Mouse (Mus musculus): Measurements from ENCODE around the gene Lrrc63. TPM values are rescaled to one million over a fixed set of nuclear protein-coding genes. Genes with fewer than 3 reads are reported as not detected.

Gene Lrrc63
- polyA plus RNA-seq, 1 experiment from 2014 or later = not detected

DNA sequence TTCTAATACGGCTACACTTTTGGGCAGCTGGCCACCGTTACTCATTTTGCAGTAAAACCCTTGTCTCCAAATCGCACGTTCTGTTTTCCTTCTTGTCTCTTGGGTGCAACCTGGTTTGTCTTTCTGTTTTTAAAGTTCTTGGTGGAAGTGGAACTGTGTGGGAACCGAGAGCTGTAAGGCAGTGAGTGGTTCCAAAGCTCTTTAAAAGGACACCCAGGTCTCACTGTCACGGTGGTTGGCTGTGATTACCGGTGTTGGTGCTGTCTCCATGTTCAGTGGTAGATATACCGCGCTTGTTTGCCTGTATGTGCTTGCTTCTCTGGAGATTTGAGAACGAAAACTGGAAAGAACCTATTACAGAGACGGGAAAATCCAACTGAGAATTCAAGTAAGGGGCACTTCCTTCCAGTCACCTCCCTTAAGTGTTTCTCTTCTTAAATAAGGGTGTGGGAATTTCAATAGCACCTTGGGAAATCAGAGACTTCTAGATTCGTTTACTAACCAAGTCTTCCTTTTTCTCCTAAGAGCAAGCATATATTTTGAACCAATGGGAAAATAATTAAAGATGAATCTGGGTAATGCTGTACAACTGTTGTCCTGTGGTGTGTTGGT lies 749 bp upstream of the Lrrc63 start:
- Histone ChIP-seq H3K4me2 (peak overlapping the region; percentile 90), H3K9me3 (replicated peaks; ENCODE audit: control insufficient read depth, low read length) (no peaks in the 10 kb centered on the region), H3K4me1 (ENCODE audit: control insufficient read depth, insufficient read depth, low read length) (no peaks in the 10 kb centered on the region), H3K27ac (ENCODE audit: low read depth, low read length) (no peak overlapping the region; the same call in 1 of the 2 replicates), H3K36me3 (ENCODE audit: control insufficient read depth, insufficient read depth, low read length) (no peaks in the 10 kb centered on the region), H3K9ac (ENCODE audit: low read depth, low read length) (peak overlapping the region; percentile 58; the same call in 1 of the 2 replicates), H3K4me3 (ENCODE audit: low read depth, low read length) (peak overlapping the region; percentile 65), H3K27me3 (ENCODE audit: control insufficient read depth, insufficient read depth, low read length) (no peaks in the 10 kb centered on the region)
- ATAC-seq (replicated peaks; ENCODE audit: insufficient number of reproducible peaks, low FRiP score, low TSS enrichment) = no peak
- 4% methylated on average over 12 of the region's 12 CpGs for WGBS (ENCODE audit: insufficient replicate concordance)

DNA sequence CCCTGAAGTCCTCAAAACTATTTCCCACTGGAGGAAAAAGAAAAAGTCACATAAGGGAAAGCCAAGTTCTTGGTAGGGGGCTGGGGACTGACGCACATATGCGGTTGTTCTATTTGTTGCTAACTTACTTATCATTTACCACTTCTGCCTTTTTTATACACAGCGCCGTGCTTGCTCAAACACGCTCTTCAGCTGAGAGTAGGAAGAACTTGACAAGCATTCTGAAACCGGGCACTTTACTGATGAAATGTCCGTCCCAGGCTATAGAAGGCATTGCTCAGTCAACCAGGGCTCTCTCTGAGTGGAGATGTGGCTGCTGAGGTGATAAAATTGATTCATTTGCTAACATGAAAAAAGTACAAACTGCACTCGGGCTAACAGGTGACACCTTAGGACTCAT lies 9.0 kb downstream of the Lrrc63 start:
- Histone ChIP-seq H3K4me1 (ENCODE audit: control insufficient read depth, insufficient read depth, low read length) (no peaks in the 10 kb centered on the region), H3K4me3 (ENCODE audit: low read depth, low read length) (no peak overlapping the region), H3K27ac (ENCODE audit: low read depth, low read length) (no peak overlapping the region), H3K4me2 (no peak overlapping the region), H3K9ac (ENCODE audit: low read depth, low read length) (no peak overlapping the region), H3K9me3 (replicated peaks; ENCODE audit: control insufficient read depth, low read length) (no peaks in the 10 kb centered on the region), H3K36me3 (ENCODE audit: control insufficient read depth, insufficient read depth, low read length) (no peaks in the 10 kb centered on the region), H3K27me3 (ENCODE audit: control insufficient read depth, insufficient read depth, low read length) (no peaks in the 10 kb centered on the region)
- no peak for ATAC-seq (replicated peaks; ENCODE audit: insufficient number of reproducible peaks, low FRiP score, low TSS enrichment)
- WGBS (ENCODE audit: insufficient replicate concordance) = 77% methylated on average over 8 of the region's 8 CpGs

DNA sequence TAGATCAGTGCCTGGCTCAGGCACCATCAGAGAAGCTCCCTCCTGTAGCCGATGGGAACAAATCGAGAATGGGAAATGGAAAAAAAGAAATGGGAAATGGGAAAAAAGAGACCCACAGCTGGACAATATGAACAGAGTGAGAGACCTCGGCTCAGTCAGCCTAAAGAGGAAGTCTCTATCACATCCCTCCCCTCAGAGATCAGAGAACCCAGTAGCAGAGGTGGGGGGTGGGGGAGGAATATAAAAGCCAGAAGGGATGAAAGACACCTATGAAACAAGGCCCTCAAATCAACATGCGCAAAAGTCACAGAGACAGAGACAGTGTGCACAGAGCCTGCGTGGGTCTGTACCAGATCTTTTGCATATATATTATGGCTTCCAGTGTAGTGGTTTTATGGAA lies 27.7 kb downstream of the Lrrc63 start:
- no peaks in the 10 kb centered on the region for H3K9me3 ChIP-seq (replicated peaks; ENCODE audit: control insufficient read depth, low read length)
- H3K4me3 ChIP-seq (ENCODE audit: low read depth, low read length) = no peak overlapping the region
- H3K9ac ChIP-seq (ENCODE audit: low read depth, low read length) = no peak overlapping the region
- no peak overlapping the region for H3K27ac ChIP-seq (ENCODE audit: low read depth, low read length)
- ATAC-seq (replicated peaks; ENCODE audit: insufficient number of reproducible peaks, low FRiP score, low TSS enrichment) = no peak
- 81% methylated on average over 5 of the region's 5 CpGs for WGBS (ENCODE audit: insufficient replicate concordance)
- no peaks in the 10 kb centered on the region for H3K36me3 ChIP-seq (ENCODE audit: control insufficient read depth, insufficient read depth, low read length)
- H3K4me1 ChIP-seq (ENCODE audit: control insufficient read depth, insufficient read depth, low read length) = no peaks in the 10 kb centered on the region
- H3K4me2 ChIP-seq = no peak overlapping the region
- H3K27me3 ChIP-seq (ENCODE audit: control insufficient read depth, insufficient read depth, low read length) = no peaks in the 10 kb centered on the region

DNA sequence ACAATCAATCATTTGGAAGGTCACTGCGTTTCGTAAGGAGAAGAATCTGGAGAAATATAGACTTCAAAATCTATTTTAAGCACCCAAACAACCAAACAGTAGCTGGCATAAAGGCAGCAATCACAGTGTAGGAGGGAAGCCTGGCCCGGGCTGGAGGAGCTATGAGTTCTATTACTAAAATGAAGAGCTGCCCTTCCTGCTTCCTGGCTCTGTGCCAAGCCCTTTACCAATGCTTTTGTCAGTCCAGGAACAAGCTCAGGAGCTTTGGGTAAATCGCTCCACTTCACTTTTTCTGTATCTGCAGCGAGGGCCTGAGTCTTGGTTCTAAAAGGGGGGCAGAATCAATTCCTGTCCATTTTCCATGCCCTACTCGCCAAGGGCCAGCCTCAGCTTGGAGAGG lies 52.7 kb downstream of the Lrrc63 start:
- H3K9ac ChIP-seq (ENCODE audit: low read depth, low read length) = no peak overlapping the region
- H3K27me3 ChIP-seq (ENCODE audit: control insufficient read depth, insufficient read depth, low read length) = no peaks in the 10 kb centered on the region
- no peaks in the 10 kb centered on the region for H3K4me1 ChIP-seq (ENCODE audit: control insufficient read depth, insufficient read depth, low read length)
- no peaks in the 10 kb centered on the region for H3K36me3 ChIP-seq (ENCODE audit: control insufficient read depth, insufficient read depth, low read length)
- no peak overlapping the region for H3K4me3 ChIP-seq (ENCODE audit: low read depth, low read length)
- 67% methylated on average over 6 of the region's 6 CpGs for WGBS (ENCODE audit: insufficient replicate concordance)
- H3K9me3 ChIP-seq (replicated peaks; ENCODE audit: control insufficient read depth, low read length) = no peaks in the 10 kb centered on the region
- no peak overlapping the region for H3K27ac ChIP-seq (ENCODE audit: low read depth, low read length)
- H3K4me2 ChIP-seq = no peak overlapping the region
- ATAC-seq (replicated peaks; ENCODE audit: insufficient number of reproducible peaks, low FRiP score, low TSS enrichment) = no peak

GRCm38 (mm10) chr14:75075299-75076180 lies 55.1 kb downstream of the Lrrc63 start:
- no peak overlapping the region for H3K27ac ChIP-seq (ENCODE audit: low read depth, low read length)
- H3K27me3 ChIP-seq (ENCODE audit: control insufficient read depth, insufficient read depth, low read length) = no peaks in the 10 kb centered on the region
- no peaks in the 10 kb centered on the region for H3K4me1 ChIP-seq (ENCODE audit: control insufficient read depth, insufficient read depth, low read length)
- H3K9ac ChIP-seq (ENCODE audit: low read depth, low read length) = no peak overlapping the region
- ATAC-seq (replicated peaks; ENCODE audit: insufficient number of reproducible peaks, low FRiP score, low TSS enrichment) = no peak
- WGBS (ENCODE audit: insufficient replicate concordance) = 71% methylated on average over 10 of the region's 10 CpGs
- no peaks in the 10 kb centered on the region for H3K36me3 ChIP-seq (ENCODE audit: control insufficient read depth, insufficient read depth, low read length)
- H3K4me2 ChIP-seq = no peak overlapping the region
- H3K4me3 ChIP-seq (ENCODE audit: low read depth, low read length) = no peak overlapping the region
- H3K9me3 ChIP-seq (replicated peaks; ENCODE audit: control insufficient read depth, low read length) = no peaks in the 10 kb centered on the region

DNA sequence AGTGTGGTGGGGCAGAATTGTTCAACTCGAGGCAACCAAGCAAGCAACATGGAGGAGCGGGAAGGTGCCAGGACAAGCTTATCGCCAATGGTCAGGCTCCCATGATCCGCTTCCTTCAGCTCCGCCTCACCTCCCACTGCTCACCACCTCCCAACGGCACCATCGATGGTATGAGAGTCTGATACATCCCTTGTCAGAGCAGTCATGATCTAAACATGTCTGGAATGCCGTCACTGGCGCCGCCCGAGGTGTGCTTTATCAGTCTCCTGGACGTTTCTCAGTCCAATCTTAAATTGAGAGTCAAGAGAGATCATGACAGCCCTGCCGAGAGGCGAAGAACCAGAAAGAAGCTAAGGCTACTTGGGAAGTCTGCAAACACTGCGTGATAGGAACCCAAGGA lies 59.6 kb downstream of the Lrrc63 start:
- WGBS (ENCODE audit: insufficient replicate concordance) = 56% methylated on average over 15 of the region's 15 CpGs
- Histone ChIP-seq H3K36me3 (ENCODE audit: control insufficient read depth, insufficient read depth, low read length) (no peaks in the 10 kb centered on the region), H3K9me3 (replicated peaks; ENCODE audit: control insufficient read depth, low read length) (no peaks in the 10 kb centered on the region), H3K4me1 (ENCODE audit: control insufficient read depth, insufficient read depth, low read length) (no peaks in the 10 kb centered on the region), H3K9ac (ENCODE audit: low read depth, low read length) (no peak overlapping the region), H3K4me3 (ENCODE audit: low read depth, low read length) (no peak overlapping the region), H3K27me3 (ENCODE audit: control insufficient read depth, insufficient read depth, low read length) (no peaks in the 10 kb centered on the region), H3K4me2 (no peak overlapping the region), H3K27ac (ENCODE audit: low read depth, low read length) (no peak overlapping the region)
- no peak for ATAC-seq (replicated peaks; ENCODE audit: insufficient number of reproducible peaks, low FRiP score, low TSS enrichment)

GRCm38 (mm10) chr14:75069356-75069979 lies 61.2 kb downstream of the Lrrc63 start:
- no peaks in the 10 kb centered on the region for H3K4me1 ChIP-seq (ENCODE audit: control insufficient read depth, insufficient read depth, low read length)
- H3K9ac ChIP-seq (ENCODE audit: low read depth, low read length) = no peak overlapping the region
- H3K27ac ChIP-seq (ENCODE audit: low read depth, low read length) = no peak overlapping the region
- 68% methylated on average over 7 of the region's 7 CpGs for WGBS (ENCODE audit: insufficient replicate concordance)
- no peak overlapping the region for H3K4me3 ChIP-seq (ENCODE audit: low read depth, low read length)
- no peak for ATAC-seq (replicated peaks; ENCODE audit: insufficient number of reproducible peaks, low FRiP score, low TSS enrichment)
- no peaks in the 10 kb centered on the region for H3K27me3 ChIP-seq (ENCODE audit: control insufficient read depth, insufficient read depth, low read length)
- H3K36me3 ChIP-seq (ENCODE audit: control insufficient read depth, insufficient read depth, low read length) = no peaks in the 10 kb centered on the region
- no peak overlapping the region for H3K4me2 ChIP-seq
- H3K9me3 ChIP-seq (replicated peaks; ENCODE audit: control insufficient read depth, low read length) = no peaks in the 10 kb centered on the region

DNA sequence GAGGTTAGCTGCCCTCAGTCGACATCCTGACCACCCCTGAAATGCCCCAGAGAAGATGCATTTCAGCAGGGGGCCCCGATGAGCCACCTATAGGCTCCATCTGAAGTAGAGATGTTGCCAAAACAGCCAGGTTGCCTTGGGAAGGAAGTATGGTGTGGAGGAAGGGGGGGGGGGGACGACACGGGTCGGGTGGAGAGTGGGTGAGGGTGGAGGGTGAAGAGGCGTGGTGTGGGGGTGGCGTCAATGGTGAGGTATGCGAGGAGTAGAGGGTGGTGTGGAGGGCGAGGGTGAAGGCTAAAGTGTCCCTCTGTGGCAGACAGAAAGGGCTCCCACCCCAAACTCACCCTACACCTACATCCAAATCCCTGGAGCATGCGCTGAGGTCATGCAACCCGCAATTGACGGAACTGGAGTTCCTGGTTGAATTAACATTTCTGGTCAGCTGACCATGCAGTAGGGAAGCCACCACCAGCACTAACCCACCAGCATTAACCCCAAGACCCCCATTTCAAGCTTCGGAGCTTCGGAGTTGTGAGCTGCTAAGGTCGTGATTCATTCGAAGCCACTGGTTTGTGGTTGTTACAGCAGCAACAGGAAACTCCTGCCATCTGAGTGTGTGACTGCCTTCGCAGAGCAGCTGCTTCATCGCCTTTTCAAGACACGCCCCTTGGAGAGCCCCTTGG lies 62.1 kb downstream of the Lrrc63 start:
- H3K27me3 ChIP-seq (ENCODE audit: control insufficient read depth, insufficient read depth, low read length) = no peaks in the 10 kb centered on the region
- no peak overlapping the region for H3K27ac ChIP-seq (ENCODE audit: low read depth, low read length)
- no peaks in the 10 kb centered on the region for H3K36me3 ChIP-seq (ENCODE audit: control insufficient read depth, insufficient read depth, low read length)
- no peaks in the 10 kb centered on the region for H3K4me1 ChIP-seq (ENCODE audit: control insufficient read depth, insufficient read depth, low read length)
- H3K9me3 ChIP-seq (replicated peaks; ENCODE audit: control insufficient read depth, low read length) = no peaks in the 10 kb centered on the region
- WGBS (ENCODE audit: insufficient replicate concordance) = 85% methylated on average over 19 of the region's 19 CpGs
- H3K9ac ChIP-seq (ENCODE audit: low read depth, low read length) = no peak overlapping the region
- no peak for ATAC-seq (replicated peaks; ENCODE audit: insufficient number of reproducible peaks, low FRiP score, low TSS enrichment)
- H3K4me2 ChIP-seq = no peak overlapping the region
- no peak overlapping the region for H3K4me3 ChIP-seq (ENCODE audit: low read depth, low read length)

Measured in heart, embryonic 11.5 days (tissue).